Mouse (Mus musculus) liver, embryonic 11.5 days (tissue): Measurements from ENCODE around the gene Lrrc45. TPM values are rescaled to one million over a fixed set of nuclear protein-coding genes. Genes with fewer than 3 reads are reported as not detected.
"Not testable (repeated sequence)": the region's sequence is repeated elsewhere in the genome, so short reads cannot be mapped to it uniquely, and the experiment has no call there.

Experiments used
- ATAC-seq: fragments of 200-750 bp; cut with Nextera tagmentation; replicated peaks from 2 replicates; pipeline ENCODE4 v1.8.0; 2017; ENCODE audit warnings: moderate number of reproducible peaks, mild to moderate bottlenecking, moderate TSS enrichment, moderate library complexity; ENCODE audit not compliant: low FRiP score
- DNase-seq: peaks from one replicate; pipeline ENCODE4 v3.0.0-alpha.2; 2017; ENCODE audit warnings: low spot score
- H3K27ac ChIP-seq: fragments of 300-500 bp; sonication (generic); 2 replicates; pipeline ENCODE4 v1.5.1; 2014; ENCODE audit warnings: mild to moderate bottlenecking, low read depth, low read length, control low read depth
- H3K27me3 ChIP-seq: fragments of 300-500 bp; sonication (generic); replicated peaks from 2 replicates; pipeline ENCODE4 v1.6.1; 2014; ENCODE audit warnings: low read length, mixed read lengths; ENCODE audit not compliant: control insufficient read depth, insufficient read depth
- H3K36me3 ChIP-seq: fragments of 300-500 bp; sonication (generic); 2 replicates; pipeline ENCODE4 v1.6.1; 2014; ENCODE audit warnings: mild to moderate bottlenecking, low read length, moderate library complexity, mixed read lengths; ENCODE audit not compliant: control insufficient read depth, insufficient read depth
- H3K4me1 ChIP-seq: fragments of 300-500 bp; sonication (generic); replicated peaks from 2 replicates; pipeline ENCODE4 v1.6.1; 2014; ENCODE audit warnings: low read length, mixed read lengths; ENCODE audit not compliant: control insufficient read depth, insufficient read depth
- H3K4me2 ChIP-seq: fragments of 300-500 bp; sonication (generic); 2 replicates; pipeline ENCODE4 v1.6.1; 2014; ENCODE audit warnings: mild to moderate bottlenecking, control low read depth, moderate library complexity
- H3K4me3 ChIP-seq: fragments of 300-500 bp; sonication (generic); 2 replicates; pipeline ENCODE4 v1.5.1; 2014; ENCODE audit warnings: low read depth, low read length, control low read depth
- H3K9ac ChIP-seq: fragments of 300-500 bp; sonication (generic); 2 replicates; pipeline ENCODE4 v1.6.1; 2014; ENCODE audit warnings: low read depth, low read length, control low read depth
- H3K9me3 ChIP-seq: fragments of 300-500 bp; sonication (generic); 2 replicates; pipeline ENCODE4 v1.6.1; 2016; ENCODE audit warnings: low read length, inconsistent platforms, mixed read lengths; ENCODE audit not compliant: control insufficient read depth
- WGBS: fragments of 180-500 bp; shearing (Covaris S2); extraction: QIAGEN DNeasy Blood & Tissue Kit; methylation state at CpG from one replicate; pipeline ENCODE4 v1.1.7; 2014; 5-methylcytosine and 5-hydroxymethylcytosine counted together
- polyA plus RNA-seq: library from polyadenylated mRNA; unstranded; fragments of >200 nt; fragmentation: Nextera tagmentation; extraction: Ambion mirVana; gene quantifications from 2 replicates; pipeline ENCODE4 v1.2.1, GENCODE M21; 2014

Gene Lrrc45
- polyA plus RNA-seq, 1 experiment from 2014 or later = 38.3 TPM

DNA sequence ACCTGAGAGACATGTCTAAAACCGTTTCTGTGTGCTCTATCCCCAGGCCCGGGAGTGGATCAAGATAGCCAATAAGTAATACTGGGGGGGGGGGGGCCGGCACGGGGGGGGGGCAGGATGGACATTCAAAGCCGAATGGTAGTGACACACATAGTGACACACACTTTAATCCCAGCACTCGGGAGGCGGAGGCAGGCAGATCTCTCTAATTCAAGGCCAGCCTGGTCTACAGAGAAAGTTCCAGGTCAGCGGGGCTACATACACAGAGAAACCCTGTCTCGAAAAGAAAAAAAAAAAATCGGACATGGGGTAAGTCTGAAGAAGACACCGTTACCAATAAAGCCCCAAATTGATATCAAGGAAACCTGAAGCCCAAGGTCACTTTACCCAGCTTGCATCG, 13.8 kb downstream of the Lrrc45 start:
- WGBS = 58% methylated on average over 12 of the region's 12 CpGs
- Histone ChIP-seq H3K36me3 (no peaks in the 10 kb centered on the region), H3K4me2 (peak overlapping the region; percentile 92; the same call in 1 of the 2 replicates), H3K27ac (no peak overlapping the region), H3K9me3 (no peaks in the 10 kb centered on the region), H3K9ac (no peak overlapping the region), H3K4me3 (no peak overlapping the region), H3K4me1 (peaks cover 7% of the 10 kb centered on the region; the same call in 1 of the 2 replicates), H3K27me3 (peaks cover 12% of the 10 kb centered on the region)
- ATAC-seq (no peak), DNase-seq (no peak)

DNA sequence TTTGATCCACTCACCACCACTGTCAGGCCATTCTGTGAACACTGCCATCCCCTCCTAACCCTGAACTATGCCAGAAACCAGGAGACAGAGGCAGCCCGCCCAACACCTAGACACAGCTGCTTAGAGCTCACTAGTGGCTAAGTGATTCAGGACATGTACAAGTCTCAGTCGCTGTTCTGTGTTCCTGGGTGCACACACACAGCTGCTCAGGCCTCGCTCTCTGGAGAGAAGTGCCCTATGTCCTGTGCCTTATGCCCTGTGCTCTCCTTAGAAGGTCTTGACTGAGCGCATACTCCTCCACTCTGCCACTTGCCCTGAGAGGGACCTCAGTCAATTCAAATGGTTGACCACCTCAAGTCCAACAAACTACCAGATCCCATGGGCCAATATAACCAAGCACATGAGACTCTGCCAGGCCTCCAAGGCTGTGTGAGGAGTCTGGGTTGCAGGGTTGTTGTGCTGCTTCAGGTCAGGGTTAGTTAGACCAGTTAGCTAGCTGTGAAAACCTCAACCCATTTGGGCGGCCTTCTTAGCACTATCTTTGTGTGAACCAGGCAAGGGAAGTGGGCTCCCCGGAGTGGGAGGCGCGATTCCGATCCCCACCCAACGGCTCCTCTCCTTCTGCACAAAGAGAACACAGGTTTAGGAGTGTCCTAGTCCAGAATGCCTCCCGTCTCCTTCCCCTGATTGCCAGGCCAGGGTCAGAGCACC, 15.0 kb downstream of the Lrrc45 start:
- H3K9me3 ChIP-seq = no peaks in the 10 kb centered on the region
- 65% methylated on average over 11 of the region's 11 CpGs for WGBS
- H3K4me1 ChIP-seq = peaks cover 7% of the 10 kb centered on the region; the same call in 1 of the 2 replicates
- H3K4me3 ChIP-seq = peak overlapping the region; percentile 21; the same call in 1 of the 2 replicates
- peak overlapping the region; percentile 53; the same call in 1 of the 2 replicates for H3K4me2 ChIP-seq
- H3K27ac ChIP-seq = no peak overlapping the region
- H3K36me3 ChIP-seq = no peaks in the 10 kb centered on the region
- ATAC-seq = no peak
- DNase-seq = no peak
- peaks cover 7% of the 10 kb centered on the region for H3K27me3 ChIP-seq
- H3K9ac ChIP-seq = no peak overlapping the region

GRCm38 (mm10) chr11:120729432-120730050, 15.8 kb downstream of the Lrrc45 start:
- H3K27ac ChIP-seq, H3K9me3 ChIP-seq, H3K9ac ChIP-seq, H3K4me1 ChIP-seq, DNase-seq, H3K27me3 ChIP-seq, H3K36me3 ChIP-seq: not testable (repeated sequence)
- peak; percentile 57 for ATAC-seq
- Histone ChIP-seq H3K4me2 (peak overlapping the region; percentile 53), H3K4me3 (peak overlapping the region; percentile 21; the same call in 1 of the 2 replicates)
- 2% methylated on average over 18 of the region's 21 CpGs for WGBS

- Histone ChIP-seq H3K36me3 (no peaks in the 10 kb centered on the region), H3K4me1 (peaks cover 7% of the 10 kb centered on the region; the same call in 1 of the 2 replicates), H3K27ac (no peak overlapping the region), H3K4me3 (no peak overlapping the region), H3K9ac (no peak overlapping the region), H3K4me2 (no peak overlapping the region), H3K9me3 (no peaks in the 10 kb centered on the region), H3K27me3 (peaks cover 10% of the 10 kb centered on the region)
- 84% methylated on average over 10 of the region's 10 CpGs for WGBS
- ATAC-seq (no peak), DNase-seq (no peak)
Observed at GRCm38 (mm10) chr11:120730331-120730870, 16.7 kb downstream of the Lrrc45 start.

- Histone ChIP-seq H3K36me3 (no peaks in the 10 kb centered on the region), H3K4me1 (peaks cover 7% of the 10 kb centered on the region; the same call in 1 of the 2 replicates), H3K9me3 (no peaks in the 10 kb centered on the region), H3K4me2 (no peak overlapping the region), H3K27me3 (peaks cover 10% of the 10 kb centered on the region), H3K4me3 (no peak overlapping the region), H3K27ac (no peak overlapping the region), H3K9ac (no peak overlapping the region)
- no peak for DNase-seq
- no peak for ATAC-seq
- WGBS = 83% methylated on average over 1 of the region's 1 CpGs
Observed at GRCm38 (mm10) chr11:120731395-120731794, 17.7 kb downstream of the Lrrc45 start.

DNA sequence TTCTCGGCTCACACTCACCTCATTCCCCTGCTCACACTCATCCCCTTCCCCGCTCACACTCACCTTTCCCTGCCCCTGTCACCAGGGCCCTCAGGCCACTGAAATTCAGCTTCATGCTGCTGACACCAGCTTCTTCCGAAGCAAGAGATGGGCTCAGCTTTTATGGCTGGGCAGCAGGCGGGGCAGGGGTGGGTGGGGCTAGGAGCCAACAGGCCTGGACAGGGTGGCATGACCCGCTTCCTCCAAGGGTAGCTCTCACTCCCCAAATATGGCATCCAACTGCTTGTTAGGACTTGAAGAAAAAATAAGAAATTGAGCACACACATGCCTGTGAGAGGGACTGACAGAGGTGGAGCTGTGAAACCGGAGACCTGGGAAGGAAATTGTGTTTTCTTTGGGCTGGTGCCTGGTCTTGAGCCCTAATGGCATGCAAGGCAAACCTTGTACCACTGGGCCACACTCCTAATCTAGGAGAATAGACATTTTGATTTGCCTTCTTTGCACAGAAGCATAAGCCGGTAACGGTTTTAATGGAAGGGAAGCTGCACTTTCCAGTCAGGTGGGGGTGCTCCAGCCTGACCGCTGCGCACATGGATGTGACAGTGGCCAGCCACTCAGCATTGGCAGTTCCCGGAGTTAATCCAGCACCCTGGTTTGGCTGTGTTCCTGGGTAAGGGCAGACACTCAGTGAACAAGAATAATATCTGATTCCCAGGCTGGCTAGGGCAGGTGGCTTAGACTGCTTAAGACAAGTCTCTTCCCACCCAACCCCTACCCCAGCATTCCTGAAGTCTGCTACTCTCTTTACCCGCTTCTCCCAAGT, 18.3 kb downstream of the Lrrc45 start, which contains the start of gene Cbr2:
Cbr2 (minus strand) TSS at position 257 of the 823 bp plus-strand sequence.
- Histone ChIP-seq H3K27me3 (peaks cover 10% of the 10 kb centered on the region), H3K4me3 (no peak within 1 kb of the TSS), H3K4me1 (peaks cover 7% of the 10 kb centered on the region; the same call in 1 of the 2 replicates), H3K27ac (no peak within 1 kb of the TSS), H3K9ac (no peak within 1 kb of the TSS), H3K9me3 (no peaks in the 10 kb centered on the region), H3K4me2 (no peak within 1 kb of the TSS), H3K36me3 (no peaks in the 10 kb centered on the region)
- WGBS = 69% methylated on average over 12 of the region's 12 CpGs
- ATAC-seq = no peak
- no peak for DNase-seq

- peaks cover 7% of the 10 kb centered on the region; the same call in 1 of the 2 replicates for H3K4me1 ChIP-seq
- H3K27me3 ChIP-seq = peaks cover 10% of the 10 kb centered on the region
- H3K36me3 ChIP-seq = no peaks in the 10 kb centered on the region
- H3K4me2 ChIP-seq = no peak overlapping the region
- ATAC-seq (no peak), DNase-seq (no peak)
- WGBS = 63% methylated on average over 6 of the region's 6 CpGs
- no peaks in the 10 kb centered on the region for H3K9me3 ChIP-seq
- H3K27ac ChIP-seq = no peak overlapping the region
- no peak overlapping the region for H3K9ac ChIP-seq
- no peak overlapping the region for H3K4me3 ChIP-seq
Observed at GRCm38 (mm10) chr11:120733521-120733920, 19.8 kb downstream of the Lrrc45 start.

- ATAC-seq (no peak), DNase-seq (no peak)
- H3K9me3 ChIP-seq = no peaks in the 10 kb centered on the region
- no peaks in the 10 kb centered on the region for H3K4me1 ChIP-seq
- H3K27ac ChIP-seq = no peak overlapping the region
- peaks cover 4% of the 10 kb centered on the region; the same call in 1 of the 2 replicates for H3K27me3 ChIP-seq
- H3K9ac ChIP-seq = no peak overlapping the region
- no peaks in the 10 kb centered on the region for H3K36me3 ChIP-seq
- H3K4me2 ChIP-seq = no peak overlapping the region
- no peak overlapping the region for H3K4me3 ChIP-seq
- 65% methylated on average over 6 of the region's 6 CpGs for WGBS
Observed at GRCm38 (mm10) chr11:120736424-120736823, 22.7 kb downstream of the Lrrc45 start.
